Mouse (Mus musculus) forebrain, embryonic 15.5 days (tissue): ENCODE measurements at regions not wholly inside any gene's neighbourhood (a gene's known extent, or its start where the extent isn't known, plus 50 kb on each side); places are given as distances from the start of the nearest gene placed in this dataset.

ENCODE experiments used
- ATAC-seq: fragments of 200-750 bp; cut with Nextera tagmentation; replicated peaks from 2 replicates; pipeline ENCODE4 v1.8.0; 2017; ENCODE audit warnings: mild to moderate bottlenecking, moderate TSS enrichment, moderate library complexity
- H3K27ac ChIP-seq: fragments of 300-500 bp; sonication (generic); replicated peaks from 2 replicates; pipeline ENCODE4 v1.5.1; 2015; ENCODE audit warnings: mild to moderate bottlenecking, inconsistent platforms
- H3K27me3 ChIP-seq: fragments of 300-500 bp; sonication (generic); 2 replicates; pipeline ENCODE4 v1.6.1; 2015; ENCODE audit warnings: inconsistent platforms
- H3K36me3 ChIP-seq: fragments of 300-500 bp; sonication (generic); 2 replicates; pipeline ENCODE4 v1.6.1; 2015; ENCODE audit warnings: mild to moderate bottlenecking, inconsistent platforms
- H3K4me1 ChIP-seq: fragments of 300-500 bp; sonication (generic); 2 replicates; pipeline ENCODE4 v1.6.1; 2015; ENCODE audit warnings: inconsistent platforms
- H3K4me2 ChIP-seq: fragments of 300-500 bp; sonication (generic); replicated peaks from 2 replicates; pipeline ENCODE4 v1.6.1; 2015; ENCODE audit warnings: mild to moderate bottlenecking, inconsistent platforms
- H3K4me3 ChIP-seq: fragments of 300-500 bp; sonication (generic); 2 replicates; pipeline ENCODE4 v1.5.1; 2015; ENCODE audit warnings: mild to moderate bottlenecking, inconsistent platforms
- H3K9ac ChIP-seq: fragments of 300-500 bp; sonication (generic); replicated peaks from 2 replicates; pipeline ENCODE4 v1.6.1; 2015; ENCODE audit warnings: mild to moderate bottlenecking, inconsistent platforms
- H3K9me3 ChIP-seq: fragments of 300-500 bp; sonication (generic); 2 replicates; pipeline ENCODE4 v1.6.1; 2016; ENCODE audit warnings: inconsistent platforms
- WGBS: fragments of 180-500 bp; shearing (Covaris S2); methylation state at CpG from one replicate; pipeline ENCODE4 v1.1.7; 2015; ENCODE audit warnings: mixed read lengths; 5-methylcytosine and 5-hydroxymethylcytosine counted together

GRCm38 (mm10) chr14:83638306-83638705 is 805.1 kb upstream of the Pcdh17 start:
- 81% methylated on average over 3 of the region's 3 CpGs for WGBS
- no peak overlapping the region for H3K4me2 ChIP-seq
- H3K27ac ChIP-seq: no peak overlapping the region
- H3K9me3 ChIP-seq: no peaks in the 10 kb centered on the region
- no peaks in the 10 kb centered on the region for H3K36me3 ChIP-seq
- H3K4me3 ChIP-seq: no peak overlapping the region
- no peak for ATAC-seq
- no peaks in the 10 kb centered on the region for H3K27me3 ChIP-seq
- H3K4me1 ChIP-seq: no peaks in the 10 kb centered on the region
- H3K9ac ChIP-seq: no peak overlapping the region

- no peak overlapping the region for H3K4me2 ChIP-seq
- no peak overlapping the region for H3K9ac ChIP-seq
- no peaks in the 10 kb centered on the region for H3K9me3 ChIP-seq
- no peaks in the 10 kb centered on the region for H3K36me3 ChIP-seq
- H3K27me3 ChIP-seq: no peaks in the 10 kb centered on the region
- no peak overlapping the region for H3K27ac ChIP-seq
- 75% methylated on average over 3 of the region's 3 CpGs for WGBS
- no peaks in the 10 kb centered on the region for H3K4me1 ChIP-seq
- H3K4me3 ChIP-seq: no peak overlapping the region
- ATAC-seq: peak; percentile 90
Observed at GRCm38 (mm10) chr14:83639813-83640481, 803.4 kb upstream of the Pcdh17 start.

GRCm38 (mm10) chr14:83648643-83649042 is 794.7 kb upstream of the Pcdh17 start:
- Histone ChIP-seq H3K4me3 (no peak overlapping the region), H3K9ac (no peak overlapping the region), H3K36me3 (no peaks in the 10 kb centered on the region), H3K27me3 (no peaks in the 10 kb centered on the region), H3K4me1 (no peaks in the 10 kb centered on the region), H3K9me3 (no peaks in the 10 kb centered on the region), H3K27ac (no peak overlapping the region), H3K4me2 (no peak overlapping the region)
- WGBS: 90% methylated on average over 2 of the region's 2 CpGs
- no peak for ATAC-seq

GRCm38 (mm10) chr14:83664065-83664464 is 779.3 kb upstream of the Pcdh17 start:
- H3K9ac ChIP-seq: no peak overlapping the region
- H3K27me3 ChIP-seq: no peaks in the 10 kb centered on the region
- no peak overlapping the region for H3K4me2 ChIP-seq
- ATAC-seq: no peak
- no peaks in the 10 kb centered on the region for H3K9me3 ChIP-seq
- no peak overlapping the region for H3K27ac ChIP-seq
- H3K4me3 ChIP-seq: no peak overlapping the region
- 75% methylated on average over 2 of the region's 2 CpGs for WGBS
- H3K4me1 ChIP-seq: no peaks in the 10 kb centered on the region
- no peaks in the 10 kb centered on the region for H3K36me3 ChIP-seq
